Mouse (Mus musculus): ENCODE results near the gene Tpx2. TPM values are rescaled to one million over a fixed set of nuclear protein-coding genes. Genes with fewer than 3 reads are reported as not detected.

The Tpx2 gene
- polyA plus RNA-seq, 1 experiment: 54.8 TPM

DNA sequence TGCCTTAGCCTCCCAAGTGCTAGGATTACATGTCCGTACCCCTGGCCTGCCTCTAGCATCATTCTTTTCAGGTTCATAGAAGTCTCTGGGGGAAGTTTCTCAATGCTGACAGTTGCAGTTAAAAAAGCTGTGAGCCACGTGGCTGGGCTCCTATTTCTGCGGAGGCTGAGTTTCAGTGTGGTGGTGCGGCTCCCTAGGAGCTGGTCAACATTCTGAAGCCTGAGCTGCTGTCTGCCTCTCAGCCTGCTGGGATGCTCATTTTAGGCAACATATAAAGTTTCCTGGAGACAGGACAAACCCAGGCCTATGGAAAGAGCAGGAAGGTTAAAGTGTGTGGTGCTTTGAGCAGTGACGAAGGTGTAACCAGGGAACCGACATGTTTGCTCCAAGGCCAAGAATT is 51.2 kb downstream of the Tpx2 start:
- H3K79me2 ChIP-seq (ENCODE audit: control insufficient read depth, insufficient read depth): no peaks in the 10 kb centered on the region
- no peaks in the 10 kb centered on the region for H3K79me3 ChIP-seq (ENCODE audit: low read depth)
- H3K4me3 ChIP-seq (ENCODE audit: insufficient read depth, poor library complexity, severe bottlenecking): no peak overlapping the region
- peaks cover 32% of the 10 kb centered on the region for H3K36me3 ChIP-seq (ENCODE audit: control insufficient read depth, insufficient read depth)
- no peak overlapping the region for H3ac ChIP-seq (ENCODE audit: control insufficient read depth, insufficient read length, low read depth)
- no peak for TF ChIP-seq CTCF (IDR thresholded peaks at IDR 0.05; ENCODE audit: control insufficient read depth, insufficient read depth, insufficient read length)
- TF ChIP-seq MYOD1 (IDR thresholded peaks at IDR 0.05; ENCODE audit: control insufficient read depth, insufficient read length, low read depth): no peak
- no peak for TF ChIP-seq FOSL1 (IDR thresholded peaks at IDR 0.05; ENCODE audit: insufficient read depth, low read length, poor library complexity, severe bottlenecking)
- no peak for TF ChIP-seq MYOG (IDR thresholded peaks at IDR 0.05; ENCODE audit: control insufficient read depth, extremely low read depth, insufficient read length)
- TF ChIP-seq USF1 (IDR thresholded peaks at IDR 0.05; ENCODE audit: low read depth): no peak
- TF ChIP-seq MAX (IDR thresholded peaks at IDR 0.05): no peak
- no peak for TF ChIP-seq CEBPB (IDR thresholded peaks at IDR 0.05; ENCODE audit: low read depth)
- H3K27me3 ChIP-seq (ENCODE audit: control insufficient read depth, insufficient read depth, insufficient read length): no peaks in the 10 kb centered on the region

DNA sequence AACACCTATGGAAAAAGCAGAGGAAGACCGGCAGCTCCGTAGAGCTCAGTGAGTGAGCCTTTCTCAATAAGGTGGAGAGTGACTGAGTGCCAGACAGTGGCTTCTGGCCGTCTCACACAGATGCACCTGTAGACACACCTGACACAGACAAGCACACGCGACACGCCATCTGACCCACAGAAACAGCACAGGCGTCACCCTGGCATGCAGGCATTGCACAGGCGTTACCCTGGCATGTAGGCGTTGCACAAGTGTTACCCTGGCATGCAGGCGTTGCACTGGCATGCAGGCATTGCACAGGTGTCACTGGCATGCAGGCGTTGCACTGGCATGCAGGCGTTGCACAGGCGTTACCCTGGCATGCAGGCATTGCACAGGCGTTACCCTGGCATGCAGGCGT is 53.5 kb downstream of the Tpx2 start:
- TF ChIP-seq USF1 (IDR thresholded peaks at IDR 0.05; ENCODE audit: low read depth) (no peak), FOSL1 (IDR thresholded peaks at IDR 0.05; ENCODE audit: insufficient read depth, low read length, poor library complexity, severe bottlenecking) (no peak), CTCF (IDR thresholded peaks at IDR 0.05; ENCODE audit: control insufficient read depth, insufficient read depth, insufficient read length) (no peak), MYOD1 (IDR thresholded peaks at IDR 0.05; ENCODE audit: control insufficient read depth, insufficient read length, low read depth) (no peak), CEBPB (IDR thresholded peaks at IDR 0.05; ENCODE audit: low read depth) (no peak), MYOG (IDR thresholded peaks at IDR 0.05; ENCODE audit: control insufficient read depth, extremely low read depth, insufficient read length) (no peak), MAX (IDR thresholded peaks at IDR 0.05) (no peak)
- Histone ChIP-seq H3K79me3 (ENCODE audit: low read depth) (no peaks in the 10 kb centered on the region), H3K4me3 (ENCODE audit: insufficient read depth, poor library complexity, severe bottlenecking) (no peak overlapping the region), H3K36me3 (ENCODE audit: control insufficient read depth, insufficient read depth) (peaks cover 9% of the 10 kb centered on the region), H3ac (ENCODE audit: control insufficient read depth, insufficient read length, low read depth) (no peak overlapping the region), H3K79me2 (ENCODE audit: control insufficient read depth, insufficient read depth) (no peaks in the 10 kb centered on the region), H3K27me3 (ENCODE audit: control insufficient read depth, insufficient read depth, insufficient read length) (no peaks in the 10 kb centered on the region)

- no peak overlapping the region for H3ac ChIP-seq (ENCODE audit: control insufficient read depth, insufficient read length, low read depth)
- TF ChIP-seq CEBPB (IDR thresholded peaks at IDR 0.05; ENCODE audit: low read depth) (no peak), MYOG (IDR thresholded peaks at IDR 0.05; ENCODE audit: control insufficient read depth, extremely low read depth, insufficient read length) (no peak), MAX (IDR thresholded peaks at IDR 0.05) (no peak), MYOD1 (IDR thresholded peaks at IDR 0.05; ENCODE audit: control insufficient read depth, insufficient read length, low read depth) (no peak), USF1 (IDR thresholded peaks at IDR 0.05; ENCODE audit: low read depth) (no peak), FOSL1 (IDR thresholded peaks at IDR 0.05; ENCODE audit: insufficient read depth, low read length, poor library complexity, severe bottlenecking) (no peak), CTCF (IDR thresholded peaks at IDR 0.05; ENCODE audit: control insufficient read depth, insufficient read depth, insufficient read length) (no peak)
- no peaks in the 10 kb centered on the region for H3K79me2 ChIP-seq (ENCODE audit: control insufficient read depth, insufficient read depth)
- no peaks in the 10 kb centered on the region for H3K27me3 ChIP-seq (ENCODE audit: control insufficient read depth, insufficient read depth, insufficient read length)
- H3K79me3 ChIP-seq (ENCODE audit: low read depth): no peaks in the 10 kb centered on the region
- no peak overlapping the region for H3K4me3 ChIP-seq (ENCODE audit: insufficient read depth, poor library complexity, severe bottlenecking)
- H3K36me3 ChIP-seq (ENCODE audit: control insufficient read depth, insufficient read depth): peaks cover 4% of the 10 kb centered on the region
These were observed 54.9 kb downstream of the Tpx2 start for GRCm38 (mm10) chr2:152902658-152903057.

- Histone ChIP-seq H3K27me3 (ENCODE audit: control insufficient read depth, insufficient read depth, insufficient read length) (no peaks in the 10 kb centered on the region), H3K79me3 (ENCODE audit: low read depth) (no peaks in the 10 kb centered on the region), H3K79me2 (ENCODE audit: control insufficient read depth, insufficient read depth) (no peaks in the 10 kb centered on the region), H3ac (ENCODE audit: control insufficient read depth, insufficient read length, low read depth) (peak overlapping the region; percentile 31), H3K36me3 (ENCODE audit: control insufficient read depth, insufficient read depth) (peaks cover 3% of the 10 kb centered on the region), H3K4me3 (ENCODE audit: insufficient read depth, poor library complexity, severe bottlenecking) (no peak overlapping the region)
- TF ChIP-seq FOSL1 (IDR thresholded peaks at IDR 0.05; ENCODE audit: insufficient read depth, low read length, poor library complexity, severe bottlenecking): no peak
- TF ChIP-seq MYOG (IDR thresholded peaks at IDR 0.05; ENCODE audit: control insufficient read depth, extremely low read depth, insufficient read length): no peak
- no peak for TF ChIP-seq MAX (IDR thresholded peaks at IDR 0.05)
- TF ChIP-seq USF1 (IDR thresholded peaks at IDR 0.05; ENCODE audit: low read depth): peak; percentile 96
- TF ChIP-seq CTCF (IDR thresholded peaks at IDR 0.05; ENCODE audit: control insufficient read depth, insufficient read depth, insufficient read length): no peak
- no peak for TF ChIP-seq MYOD1 (IDR thresholded peaks at IDR 0.05; ENCODE audit: control insufficient read depth, insufficient read length, low read depth)
- TF ChIP-seq CEBPB (IDR thresholded peaks at IDR 0.05; ENCODE audit: low read depth): no peak
These were observed 55.8 kb downstream of the Tpx2 start for GRCm38 (mm10) chr2:152903586-152903985.

GRCm38 (mm10) chr2:152904127-152904643 is 56.4 kb downstream of the Tpx2 start:
- Histone ChIP-seq H3K27me3 (ENCODE audit: control insufficient read depth, insufficient read depth, insufficient read length) (no peaks in the 10 kb centered on the region), H3K4me3 (ENCODE audit: insufficient read depth, poor library complexity, severe bottlenecking) (no peak overlapping the region), H3K36me3 (ENCODE audit: control insufficient read depth, insufficient read depth) (no peaks in the 10 kb centered on the region), H3K79me2 (ENCODE audit: control insufficient read depth, insufficient read depth) (no peaks in the 10 kb centered on the region), H3K79me3 (ENCODE audit: low read depth) (no peaks in the 10 kb centered on the region), H3ac (ENCODE audit: control insufficient read depth, insufficient read length, low read depth) (peak overlapping the region; percentile 31)
- TF ChIP-seq MAX (IDR thresholded peaks at IDR 0.05): no peak
- peak; percentile 20 for TF ChIP-seq FOSL1 (IDR thresholded peaks at IDR 0.05; ENCODE audit: insufficient read depth, low read length, poor library complexity, severe bottlenecking)
- peak; percentile 90 for TF ChIP-seq USF1 (IDR thresholded peaks at IDR 0.05; ENCODE audit: low read depth)
- TF ChIP-seq MYOD1 (IDR thresholded peaks at IDR 0.05; ENCODE audit: control insufficient read depth, insufficient read length, low read depth): peak; percentile 24

Measured in C2C12 (cell line).